Mouse (Mus musculus) heart, embryonic 13.5 days (tissue): ENCODE data around the gene Cntnap4. TPM values are rescaled to one million over a fixed set of nuclear protein-coding genes. Genes with fewer than 3 reads are reported as not detected.

ENCODE experiments used
- ATAC-seq: fragments of 200-750 bp; cut with Nextera tagmentation; 2 replicates; pipeline ENCODE4 v1.8.0; 2017; ENCODE audit warnings: moderate TSS enrichment; ENCODE audit not compliant: insufficient number of reproducible peaks, low FRiP score, low TSS enrichment; ENCODE audit errors: extremely low read depth
- H3K27ac ChIP-seq: fragments of 300-500 bp; sonication (generic); replicated peaks from 2 replicates; pipeline ENCODE4 v1.5.1; 2015; ENCODE audit warnings: moderate library complexity, mild to moderate bottlenecking, inconsistent platforms
- H3K27me3 ChIP-seq: fragments of 300-500 bp; sonication (generic); replicated peaks from 2 replicates; pipeline ENCODE4 v1.6.1; 2015; ENCODE audit warnings: mild to moderate bottlenecking, inconsistent platforms
- H3K36me3 ChIP-seq: fragments of 300-500 bp; sonication (generic); 2 replicates; pipeline ENCODE4 v1.6.1; 2015; ENCODE audit warnings: mild to moderate bottlenecking, inconsistent platforms
- H3K4me1 ChIP-seq: fragments of 300-500 bp; sonication (generic); 2 replicates; pipeline ENCODE4 v1.6.1; 2015; ENCODE audit warnings: inconsistent platforms
- H3K4me2 ChIP-seq: fragments of 300-500 bp; sonication (generic); 2 replicates; pipeline ENCODE4 v1.6.1; 2015; ENCODE audit warnings: inconsistent platforms, mild to moderate bottlenecking, moderate library complexity
- H3K4me3 ChIP-seq: fragments of 300-500 bp; sonication (generic); 2 replicates; pipeline ENCODE4 v1.5.1; 2015; ENCODE audit warnings: moderate library complexity, mild to moderate bottlenecking, inconsistent platforms
- H3K9ac ChIP-seq: fragments of 300-500 bp; sonication (generic); 2 replicates; pipeline ENCODE4 v1.6.1; 2015; ENCODE audit warnings: inconsistent platforms, mild to moderate bottlenecking, moderate library complexity
- H3K9me3 ChIP-seq: fragments of 300-500 bp; sonication (generic); 2 replicates; pipeline ENCODE4 v1.6.1; 2016; ENCODE audit warnings: inconsistent platforms
- WGBS: fragments of 180-500 bp; shearing (Covaris S2); methylation state at CpG from one replicate; pipeline ENCODE4 v1.1.7; 2015; ENCODE audit warnings: mixed read lengths; 5-methylcytosine and 5-hydroxymethylcytosine counted together
- polyA plus RNA-seq: library from polyadenylated mRNA; unstranded; fragments of >200 nt; fragmentation: Nextera tagmentation; extraction: Ambion mirVana; gene quantifications from 2 replicates; pipeline ENCODE4 v1.2.1, GENCODE M21; 2015

Cntnap4 gene
- polyA plus RNA-seq, 1 experiment from 2014 or later: not detected

DNA sequence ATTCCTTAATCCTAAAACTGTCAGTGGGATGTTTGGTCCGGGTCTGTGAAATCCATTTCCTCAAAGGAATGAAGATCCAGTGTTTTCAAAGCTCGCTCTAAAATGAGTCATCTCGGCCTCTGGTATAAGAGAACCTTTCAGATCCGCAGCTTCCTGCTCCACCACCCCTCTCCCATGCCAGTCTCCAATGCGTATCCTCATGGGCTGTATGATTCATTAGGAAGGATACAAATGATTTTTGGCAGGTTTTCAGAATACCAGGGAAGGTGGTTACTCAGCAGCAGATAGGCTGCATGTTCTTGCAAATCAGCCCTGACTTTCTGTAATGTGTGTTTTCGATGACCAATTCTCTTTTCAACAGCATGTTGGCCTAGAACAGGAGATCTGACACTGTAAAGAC lies 40.3 kb downstream of the Cntnap4 start:
- H3K4me2 ChIP-seq: no peak overlapping the region
- ATAC-seq: no peak
- no peak overlapping the region for H3K4me3 ChIP-seq
- H3K27ac ChIP-seq: no peak overlapping the region
- 63% methylated on average over 6 of the region's 6 CpGs for WGBS
- H3K36me3 ChIP-seq: no peaks in the 10 kb centered on the region
- H3K4me1 ChIP-seq: no peaks in the 10 kb centered on the region
- H3K9ac ChIP-seq: no peak overlapping the region
- H3K27me3 ChIP-seq: no peaks in the 10 kb centered on the region
- no peaks in the 10 kb centered on the region for H3K9me3 ChIP-seq

DNA sequence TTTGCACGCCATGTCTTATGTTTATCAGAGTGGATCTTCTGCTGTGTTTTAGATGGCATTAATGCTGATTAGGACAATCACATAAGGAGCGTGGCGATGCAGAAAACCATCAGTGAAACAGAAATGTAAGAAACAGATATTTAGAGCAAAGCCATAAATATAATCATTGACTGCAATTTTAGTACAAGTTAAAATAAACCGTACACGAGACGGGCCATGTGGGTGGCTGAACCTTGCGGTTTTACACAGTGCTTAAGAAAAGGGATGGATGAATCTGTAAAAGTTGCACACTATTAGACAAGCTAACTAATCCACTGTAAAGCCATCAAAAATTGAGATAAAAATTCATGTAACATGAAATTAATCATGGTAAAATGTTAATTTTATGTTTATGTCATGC lies 58.9 kb downstream of the Cntnap4 start:
- no peak overlapping the region for H3K4me2 ChIP-seq
- 81% methylated on average over 7 of the region's 7 CpGs for WGBS

DNA sequence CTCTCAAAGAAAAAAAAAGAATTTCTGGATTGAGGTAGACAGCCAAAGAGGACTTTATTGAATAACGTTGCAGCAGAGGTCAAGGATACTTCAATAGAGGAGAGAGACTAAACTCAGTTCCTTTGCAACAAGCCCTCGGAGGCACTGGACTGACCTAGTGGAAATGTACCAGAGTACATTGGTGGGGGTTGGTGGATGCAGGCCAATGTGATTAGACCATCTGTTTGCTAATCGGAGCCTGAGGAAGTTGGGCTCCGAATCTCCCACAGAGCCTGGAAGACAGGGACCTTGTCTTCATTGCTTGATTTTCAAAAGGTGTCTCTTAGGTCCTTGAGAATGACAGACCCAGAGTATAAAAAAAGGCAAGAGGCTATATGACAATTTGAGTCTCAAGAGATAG lies 82.8 kb downstream of the Cntnap4 start:
- Histone ChIP-seq H3K36me3 (no peaks in the 10 kb centered on the region), H3K9ac (no peak overlapping the region)
- ATAC-seq: no peak

More for the DNA sequence above, 58.9 kb downstream of the Cntnap4 start:
- Histone ChIP-seq H3K36me3 (no peaks in the 10 kb centered on the region), H3K4me1 (no peaks in the 10 kb centered on the region), H3K4me3 (no peak overlapping the region), H3K27ac (no peak overlapping the region), H3K9ac (no peak overlapping the region), H3K27me3 (no peaks in the 10 kb centered on the region), H3K9me3 (peaks cover 4% of the 10 kb centered on the region; the same call in 1 of the 2 replicates)
- ATAC-seq: no peak

DNA sequence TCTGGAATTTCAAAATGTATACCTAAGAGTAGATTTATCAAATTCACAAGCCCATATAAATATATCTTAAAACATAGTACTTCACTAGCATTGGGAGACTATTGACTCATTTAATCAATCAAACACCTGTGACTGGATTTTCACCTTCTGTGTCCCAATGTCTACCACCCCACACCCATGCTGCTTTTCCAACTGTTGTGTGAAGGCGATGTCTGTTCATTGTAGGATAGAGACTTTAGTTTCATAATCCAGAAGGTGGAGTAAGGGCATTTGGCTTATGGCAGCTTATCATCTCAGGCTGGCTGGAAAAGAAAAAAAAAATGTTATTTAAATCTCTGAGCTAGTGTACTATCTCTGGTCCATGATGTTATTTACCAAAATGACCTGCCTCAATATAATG lies 83.4 kb downstream of the Cntnap4 start:
- Histone ChIP-seq H3K9me3 (no peaks in the 10 kb centered on the region), H3K27ac (no peak overlapping the region), H3K4me3 (no peak overlapping the region), H3K36me3 (no peaks in the 10 kb centered on the region), H3K27me3 (no peaks in the 10 kb centered on the region), H3K4me2 (no peak overlapping the region), H3K4me1 (no peaks in the 10 kb centered on the region), H3K9ac (no peak overlapping the region)
- 82% methylated on average over 1 of the region's 1 CpGs for WGBS
- ATAC-seq: no peak

More for the DNA sequence above, 82.8 kb downstream of the Cntnap4 start:
- no peak overlapping the region for H3K4me2 ChIP-seq
- 71% methylated on average over 4 of the region's 4 CpGs for WGBS
- no peaks in the 10 kb centered on the region for H3K27me3 ChIP-seq
- no peaks in the 10 kb centered on the region for H3K4me1 ChIP-seq
- no peak overlapping the region for H3K4me3 ChIP-seq
- no peak overlapping the region for H3K27ac ChIP-seq
- H3K9me3 ChIP-seq: no peaks in the 10 kb centered on the region

DNA sequence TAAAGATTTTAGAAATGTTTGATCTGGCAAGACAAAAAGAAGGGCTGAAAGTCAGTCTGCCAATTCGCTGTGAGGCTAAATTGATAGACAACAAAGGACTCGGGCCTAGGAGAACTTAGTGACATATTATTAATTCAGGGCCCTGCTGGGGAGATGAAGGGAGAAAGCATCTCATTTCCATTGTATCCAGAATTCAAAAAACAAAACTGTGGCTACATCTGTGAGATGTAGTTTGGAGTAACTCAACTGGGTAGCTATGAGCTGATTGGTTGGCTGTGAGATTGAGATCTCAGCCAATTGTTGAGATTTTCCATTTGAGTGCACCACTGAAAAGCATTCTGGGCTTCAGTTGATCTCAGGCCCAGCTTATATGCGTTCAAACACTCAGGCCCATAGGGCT lies 84.2 kb downstream of the Cntnap4 start:
- H3K27ac ChIP-seq: no peak overlapping the region
- no peaks in the 10 kb centered on the region for H3K36me3 ChIP-seq
- no peak overlapping the region for H3K4me3 ChIP-seq
- no peak overlapping the region for H3K9ac ChIP-seq
- no peaks in the 10 kb centered on the region for H3K27me3 ChIP-seq
- ATAC-seq: no peak
- no peak overlapping the region for H3K4me2 ChIP-seq
- WGBS: 57% methylated on average over 3 of the region's 3 CpGs
- H3K9me3 ChIP-seq: no peaks in the 10 kb centered on the region
- no peaks in the 10 kb centered on the region for H3K4me1 ChIP-seq

DNA sequence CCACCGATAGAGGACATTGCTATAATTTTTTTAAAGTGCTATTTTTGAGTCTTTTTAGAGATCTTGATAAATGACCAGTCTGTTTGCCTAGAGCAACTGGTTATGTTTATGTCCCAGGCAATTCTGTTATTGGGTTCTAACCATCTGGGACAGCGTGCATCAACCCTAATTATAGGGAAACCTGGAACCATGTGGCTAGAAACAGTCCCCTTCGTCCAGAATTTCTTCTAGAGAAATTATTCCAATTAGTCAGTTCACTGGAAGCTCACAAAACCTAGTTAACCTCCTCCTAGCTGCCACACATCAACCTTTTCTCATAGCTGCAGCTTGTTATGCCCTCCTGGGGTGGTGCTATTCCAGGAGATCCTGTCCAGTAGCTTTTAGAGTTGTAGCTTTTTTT lies 94.2 kb downstream of the Cntnap4 start:
- H3K4me1 ChIP-seq: no peaks in the 10 kb centered on the region
- no peak for ATAC-seq
- no peak overlapping the region for H3K4me2 ChIP-seq
- no peak overlapping the region for H3K27ac ChIP-seq
- whole genome bisulfite sequencing: 61% methylated on average over 3 of the region's 3 CpGs
- H3K9ac ChIP-seq: no peak overlapping the region
- H3K27me3 ChIP-seq: no peaks in the 10 kb centered on the region
- H3K4me3 ChIP-seq: no peak overlapping the region
- H3K9me3 ChIP-seq: no peaks in the 10 kb centered on the region; the same call in 1 of the 2 replicates
- H3K36me3 ChIP-seq: no peaks in the 10 kb centered on the region

DNA sequence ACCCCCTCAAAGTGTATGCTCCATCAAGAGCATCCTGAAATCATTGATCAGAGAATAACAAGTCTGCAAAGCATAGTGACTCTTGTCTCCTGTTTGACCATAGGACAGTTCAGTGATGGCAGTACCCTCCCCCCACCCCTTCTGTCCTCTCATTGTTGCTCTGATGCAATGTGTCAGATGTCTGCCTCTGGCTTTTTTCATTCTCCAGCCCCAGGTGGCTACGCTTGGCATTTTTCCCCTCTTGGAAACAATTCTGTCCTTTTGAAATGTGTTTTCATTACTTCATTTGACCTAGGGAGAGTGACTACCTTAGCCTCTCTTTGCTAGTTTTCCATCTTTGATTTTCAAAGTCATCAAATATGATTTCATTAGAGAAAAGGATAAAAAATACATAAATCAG lies 104.8 kb downstream of the Cntnap4 start:
- no peak for ATAC-seq
- Histone ChIP-seq H3K9me3 (no peaks in the 10 kb centered on the region), H3K4me1 (no peaks in the 10 kb centered on the region), H3K9ac (no peak overlapping the region), H3K27ac (no peak overlapping the region), H3K27me3 (no peaks in the 10 kb centered on the region), H3K36me3 (no peaks in the 10 kb centered on the region), H3K4me3 (no peak overlapping the region), H3K4me2 (no peak overlapping the region)
- WGBS: 24% methylated on average over 1 of the region's 1 CpGs

DNA sequence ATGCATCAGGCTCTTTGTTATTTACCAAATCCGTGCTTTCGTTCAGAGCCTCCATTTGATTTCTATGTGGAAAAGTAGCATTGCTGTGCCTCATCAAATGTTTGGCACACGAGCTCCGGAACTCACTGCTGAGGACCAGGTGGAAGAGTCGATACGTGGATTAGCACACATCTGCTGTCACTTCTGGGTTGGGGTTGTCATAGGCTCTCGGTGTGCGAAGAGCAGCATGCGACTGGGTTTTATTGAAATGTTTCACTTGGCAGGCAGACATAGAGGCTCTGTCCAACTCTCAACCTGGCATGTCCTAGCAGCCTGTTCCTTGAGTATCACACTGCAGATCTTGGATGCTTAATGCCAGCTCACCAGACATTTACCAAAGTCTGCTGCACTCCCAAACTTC lies 111.9 kb downstream of the Cntnap4 start:
- H3K27ac ChIP-seq: no peak overlapping the region
- H3K36me3 ChIP-seq: no peaks in the 10 kb centered on the region
- no peak for ATAC-seq
- no peaks in the 10 kb centered on the region for H3K27me3 ChIP-seq
- no peak overlapping the region for H3K9ac ChIP-seq
- no peaks in the 10 kb centered on the region for H3K4me1 ChIP-seq
- no peak overlapping the region for H3K4me3 ChIP-seq
- no peak overlapping the region for H3K4me2 ChIP-seq
- 76% methylated on average over 9 of the region's 9 CpGs for WGBS
- H3K9me3 ChIP-seq: peaks cover 3% of the 10 kb centered on the region; the same call in 1 of the 2 replicates

DNA sequence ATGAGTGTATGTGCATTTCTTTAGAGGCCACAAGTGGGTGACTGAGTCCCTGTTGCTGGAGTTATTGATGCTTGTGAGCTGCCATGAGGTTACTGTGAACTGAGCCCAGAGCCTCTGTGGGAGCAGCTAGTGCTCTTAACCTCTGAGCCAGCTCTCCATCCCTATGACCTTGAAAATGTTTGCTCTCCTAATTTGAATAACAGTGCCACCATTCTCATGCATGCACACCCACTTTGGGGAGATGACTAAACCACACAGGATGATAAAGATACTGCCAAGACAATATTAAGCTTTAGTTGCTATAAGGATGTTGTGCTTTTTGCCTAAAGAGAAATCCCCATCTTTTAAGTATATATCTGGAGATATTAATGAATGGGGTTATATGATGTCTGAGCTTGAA lies 125.9 kb downstream of the Cntnap4 start:
- Histone ChIP-seq H3K9ac (no peak overlapping the region), H3K27ac (no peak overlapping the region), H3K4me1 (no peaks in the 10 kb centered on the region), H3K36me3 (no peaks in the 10 kb centered on the region), H3K4me2 (no peak overlapping the region), H3K9me3 (no peaks in the 10 kb centered on the region), H3K27me3 (no peaks in the 10 kb centered on the region), H3K4me3 (no peak overlapping the region)
- no peak for ATAC-seq

DNA sequence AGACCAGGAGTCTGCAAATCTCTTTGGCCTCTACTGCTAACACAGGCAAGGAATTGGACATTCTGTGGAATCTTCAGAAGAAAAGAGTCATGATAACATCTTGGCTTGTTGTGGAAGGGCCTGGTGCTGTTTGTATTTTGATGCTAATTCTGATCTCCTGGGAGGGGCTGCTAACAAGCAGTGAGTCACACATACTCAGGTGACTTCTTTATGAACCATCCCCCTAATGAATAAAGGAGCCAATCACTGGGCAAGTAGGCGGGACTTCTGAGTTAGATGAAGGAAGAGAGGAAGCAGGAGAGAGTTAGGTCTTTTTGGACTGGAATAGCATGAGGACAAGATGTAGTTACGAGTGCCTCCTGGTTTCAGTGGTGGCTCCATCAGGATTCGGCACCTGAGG lies 128.3 kb downstream of the Cntnap4 start:
- 62% methylated on average over 3 of the region's 3 CpGs for WGBS
- H3K9me3 ChIP-seq: no peaks in the 10 kb centered on the region
- H3K27ac ChIP-seq: no peak overlapping the region
- no peaks in the 10 kb centered on the region for H3K36me3 ChIP-seq
- no peak overlapping the region for H3K9ac ChIP-seq
- H3K4me1 ChIP-seq: no peaks in the 10 kb centered on the region
- no peak for ATAC-seq
- H3K27me3 ChIP-seq: no peaks in the 10 kb centered on the region
- no peak overlapping the region for H3K4me2 ChIP-seq
- no peak overlapping the region for H3K4me3 ChIP-seq

DNA sequence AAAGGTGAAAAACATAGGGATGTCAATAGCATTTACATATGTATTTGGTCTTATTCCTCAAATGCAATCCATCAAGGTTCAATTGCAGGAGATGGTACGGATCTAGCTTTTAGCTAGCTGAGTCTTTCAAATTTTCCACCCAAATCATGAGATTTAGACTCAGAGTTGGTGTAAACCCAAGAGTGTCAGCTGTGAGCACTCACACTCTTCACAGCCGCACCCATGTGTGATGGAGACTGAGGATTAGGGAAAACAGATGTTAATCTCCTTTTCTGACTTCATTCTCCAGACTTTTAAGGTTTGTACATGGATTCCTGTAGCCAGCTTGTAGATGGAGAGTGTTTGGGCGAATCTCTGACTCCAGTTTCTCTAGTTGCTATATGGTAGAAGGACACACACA lies 147.1 kb downstream of the Cntnap4 start:
- no peak overlapping the region for H3K9ac ChIP-seq
- no peaks in the 10 kb centered on the region for H3K4me1 ChIP-seq
- H3K4me3 ChIP-seq: no peak overlapping the region
- ATAC-seq: no peak
- H3K27ac ChIP-seq: no peak overlapping the region
- H3K27me3 ChIP-seq: no peaks in the 10 kb centered on the region
- no peaks in the 10 kb centered on the region for H3K36me3 ChIP-seq
- H3K9me3 ChIP-seq: no peaks in the 10 kb centered on the region
- WGBS: 42% methylated on average over 3 of the region's 3 CpGs
- no peak overlapping the region for H3K4me2 ChIP-seq

DNA sequence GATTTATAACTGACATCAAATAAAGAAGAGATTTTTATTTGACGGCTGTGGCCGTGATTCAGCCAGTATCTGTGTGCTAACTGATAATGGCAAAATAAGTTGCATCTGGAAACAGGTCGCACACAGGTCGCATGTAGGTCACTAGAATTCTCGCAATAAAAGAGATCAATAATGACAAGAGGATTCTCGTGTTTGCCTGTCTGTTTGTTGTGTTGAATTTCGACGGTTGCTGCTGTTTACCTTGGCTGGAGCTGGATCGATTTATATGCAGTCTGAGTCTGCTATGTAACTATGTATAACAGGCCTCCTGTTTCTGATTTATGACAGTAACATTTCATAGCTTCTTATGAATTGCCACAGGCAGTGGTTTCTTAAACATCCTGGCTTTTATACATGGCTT lies 155.1 kb downstream of the Cntnap4 start:
- H3K9me3 ChIP-seq: no peaks in the 10 kb centered on the region
- H3K36me3 ChIP-seq: no peaks in the 10 kb centered on the region
- H3K27ac ChIP-seq: no peak overlapping the region
- no peak overlapping the region for H3K4me3 ChIP-seq
- no peak for ATAC-seq
- no peaks in the 10 kb centered on the region for H3K4me1 ChIP-seq
- H3K27me3 ChIP-seq: no peaks in the 10 kb centered on the region
- WGBS: 71% methylated on average over 9 of the region's 9 CpGs
- no peak overlapping the region for H3K4me2 ChIP-seq
- no peak overlapping the region for H3K9ac ChIP-seq
